Mouse (Mus musculus) left cerebral cortex, postnatal 14 days (tissue): ENCODE data around the gene Syde1. TPM values are rescaled to one million over a fixed set of nuclear protein-coding genes. Genes with fewer than 3 reads are reported as not detected.
A peak's percentile ranks its signal among the peaks of the same experiment; 100 is the strongest.

Experiments
- DNase-seq, 2 experiments: peaks; one replicate each; pipeline ENCODE4 v3.0.0; 2021 to 2022; ENCODE audit warnings: low spot score in 2 of 2, mixed read lengths in 1 of 2
- intact Hi-C: fragments of 180-260 bp; cut with DNase I; formaldehyde crosslinking; loops from one replicate; pipeline ENCODE4 v1.15.1; 2025
- total RNA-seq, 2 experiments: library from RNA; stranded (reverse); gene quantifications; 2 replicates each; pipeline ENCODE4 v1.2.3; 2021

The Syde1 gene
- total RNA-seq, 2 experiments from 2014 or later: 3.6 to 5.1 TPM

DNA sequence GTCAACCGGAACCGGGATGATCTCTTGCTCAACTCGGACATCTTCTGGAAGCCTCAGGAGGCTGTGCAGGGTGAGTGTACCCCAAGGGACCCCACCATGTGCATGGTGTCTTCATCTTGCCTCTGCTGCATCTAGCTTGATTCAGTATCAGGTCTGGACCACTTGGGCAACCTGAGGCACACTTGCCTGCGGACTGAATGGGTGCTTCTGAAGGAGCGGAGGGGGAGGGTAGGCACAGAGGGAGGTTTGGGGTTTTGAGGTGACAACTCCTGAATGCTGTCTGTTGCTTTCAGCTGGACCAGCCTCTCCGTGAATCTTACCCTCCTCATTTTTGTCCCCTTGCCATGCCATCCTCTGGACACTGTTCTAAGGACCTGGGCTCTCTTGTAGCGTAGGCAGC is 10.6 kb downstream of the Syde1 start:
- DNase-seq: no peak
- intact Hi-C loops: no loop called here

DNA sequence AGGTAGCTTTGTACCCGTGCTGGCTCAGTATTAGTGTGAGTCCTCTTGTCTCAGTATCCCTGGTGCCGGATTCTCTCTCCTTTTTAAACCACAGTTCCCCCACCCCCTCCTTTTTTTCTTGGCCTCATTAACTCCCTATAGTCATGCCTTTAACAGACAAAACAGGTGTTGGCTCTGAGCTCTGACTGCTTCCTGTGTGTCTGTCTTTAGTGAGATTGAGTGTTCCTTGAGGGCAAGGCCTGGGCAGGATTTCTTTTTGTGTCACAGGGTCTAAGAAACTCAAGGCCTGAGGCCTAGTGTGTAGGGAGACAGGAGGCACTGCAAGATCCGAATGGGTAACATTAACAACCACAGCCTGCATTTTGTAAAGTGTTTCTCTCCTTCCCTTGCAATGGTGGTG is 13.6 kb downstream of the Syde1 start:
- intact Hi-C loops: no loop called here

DNA sequence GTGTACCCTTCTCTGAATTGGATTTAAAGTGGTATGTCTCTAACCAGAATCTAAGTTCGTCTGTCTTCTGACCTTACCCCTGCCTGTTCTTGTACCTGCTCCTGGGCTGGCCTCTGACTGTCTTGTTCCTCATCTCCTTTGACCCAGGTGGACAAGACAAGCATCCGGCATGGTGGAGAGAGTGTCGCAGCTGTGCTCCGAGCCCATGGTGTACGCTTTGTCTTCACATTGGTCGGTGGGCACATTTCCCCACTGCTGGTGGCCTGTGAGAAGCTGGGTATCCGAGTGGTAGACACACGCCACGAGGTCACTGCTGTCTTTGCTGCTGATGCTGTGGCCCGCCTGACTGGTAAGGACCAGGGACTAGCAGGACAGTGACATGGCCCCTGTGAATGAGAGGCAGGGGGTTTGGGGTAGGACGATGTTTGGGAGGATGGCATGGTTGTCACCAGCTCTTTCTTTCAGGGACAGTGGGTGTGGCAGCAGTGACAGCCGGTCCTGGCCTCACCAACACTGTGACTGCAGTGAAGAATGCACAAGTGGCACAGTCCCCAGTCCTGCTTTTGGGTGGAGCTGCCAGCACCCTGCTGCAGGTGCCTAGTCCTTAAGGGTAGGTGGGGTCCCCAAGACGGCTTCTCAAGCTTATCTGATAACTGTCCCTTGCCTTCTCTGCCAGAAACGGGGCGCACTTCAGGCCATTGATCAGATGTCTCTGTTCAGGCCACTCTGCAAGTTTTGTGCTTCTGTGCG is 15.2 kb downstream of the Syde1 start:
- intact Hi-C loops: no loop called here
- DNase-seq: no peak

More for the DNA sequence above, 13.6 kb downstream of the Syde1 start:
- DNase-seq: no peak

DNA sequence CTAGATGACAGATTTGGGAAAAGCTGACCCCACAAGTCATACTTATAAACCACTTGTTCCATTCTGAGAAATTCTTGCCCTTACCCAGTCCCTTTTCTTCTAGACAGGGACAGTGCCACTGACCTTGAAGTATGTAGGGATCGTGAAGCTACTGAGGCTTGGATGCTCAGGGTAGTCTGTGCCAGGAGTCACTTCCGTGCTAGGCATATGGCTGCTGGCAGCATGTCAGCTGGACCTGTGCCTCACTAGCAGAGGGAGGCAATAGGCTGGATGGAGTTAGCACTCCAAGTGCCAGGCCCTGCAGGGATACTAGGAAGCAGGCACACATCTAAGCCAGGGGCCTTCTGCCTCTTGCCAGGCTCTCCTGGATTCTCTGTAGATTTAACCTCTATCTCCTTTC is 16.1 kb downstream of the Syde1 start:
- DNase-seq: peak; percentile 17 to 26
- intact Hi-C loops: no loop called here

DNA sequence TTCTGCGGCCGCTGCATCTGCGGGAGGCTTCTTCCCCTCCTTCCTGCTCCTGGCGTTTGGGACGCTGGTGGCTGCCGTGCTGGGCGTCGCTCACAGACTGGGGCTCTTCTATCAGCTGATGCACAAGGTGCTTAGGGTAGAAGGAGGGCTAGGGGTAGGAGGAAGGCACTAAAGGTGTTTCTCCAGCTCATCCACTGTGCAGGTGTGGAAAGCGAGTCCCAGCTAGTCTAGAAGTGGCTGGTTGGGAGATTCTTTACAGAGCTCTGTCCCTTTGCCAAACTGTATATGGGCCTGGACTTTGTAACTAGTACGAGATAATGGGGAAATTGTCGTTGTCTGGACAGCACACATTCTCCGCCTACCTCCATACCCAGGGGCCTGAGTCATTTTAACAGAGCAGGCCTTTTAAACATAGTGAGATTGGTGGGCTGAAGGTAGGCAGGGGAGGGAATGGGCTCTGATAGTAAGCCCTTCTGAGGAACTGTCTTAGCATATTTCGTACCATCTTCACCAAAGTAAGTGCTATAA is 16.6 kb downstream of the Syde1 start:
- intact Hi-C loops: no loop called here
- no peak for DNase-seq

DNA sequence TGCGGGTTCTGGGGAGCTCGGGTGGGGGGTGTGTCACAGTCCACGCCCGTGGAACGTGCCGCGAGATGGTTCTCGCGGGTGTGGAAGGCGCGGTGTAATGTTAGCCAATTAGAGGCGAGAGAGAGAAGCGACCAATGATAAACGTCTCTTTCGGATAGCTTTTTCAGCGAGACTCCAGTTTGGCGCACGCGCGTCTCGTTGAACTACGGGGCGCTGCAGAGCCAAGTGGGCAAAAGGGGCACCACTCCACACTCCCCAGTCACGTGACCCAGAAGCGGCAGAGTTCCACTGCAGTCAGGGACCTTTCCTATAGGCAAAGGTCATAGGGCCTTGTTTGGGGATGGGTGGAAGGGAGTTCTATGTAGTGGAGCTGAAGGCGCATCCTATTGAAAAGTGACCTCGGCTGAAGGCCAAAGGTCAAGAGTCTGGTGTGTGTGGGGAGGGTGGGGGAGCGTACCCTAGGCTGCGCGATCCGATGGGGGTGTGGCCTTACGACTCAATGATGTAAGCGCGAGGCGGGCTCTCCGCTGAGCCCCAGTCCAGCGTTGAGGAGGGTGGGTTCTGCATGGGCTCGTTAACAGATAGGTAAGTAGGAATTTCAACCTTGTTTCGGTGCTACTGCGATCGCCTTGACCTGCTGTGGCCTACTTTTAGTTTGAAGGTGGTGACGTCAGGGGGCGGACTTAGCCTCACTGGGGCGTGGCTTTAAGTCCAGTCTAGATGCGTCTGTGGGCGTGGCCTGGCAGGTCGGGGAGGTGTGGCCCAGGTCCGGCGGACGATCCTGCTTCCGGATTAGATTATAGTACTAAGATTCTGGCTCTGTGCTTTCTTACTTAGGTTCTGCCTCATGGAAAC is 17.3 kb downstream of the Syde1 start, which contains the start of gene Ilvbl:
Gene Ilvbl (plus strand): TSS at position 97 of the 855 bp plus-strand sequence.
- intact Hi-C loops: loop anchor here (5.0 kb wide), 1 partner anchor 107 kb away; no protein-coding TSS in a partner anchor
- DNase-seq: peak; percentile 94 to 95

DNA sequence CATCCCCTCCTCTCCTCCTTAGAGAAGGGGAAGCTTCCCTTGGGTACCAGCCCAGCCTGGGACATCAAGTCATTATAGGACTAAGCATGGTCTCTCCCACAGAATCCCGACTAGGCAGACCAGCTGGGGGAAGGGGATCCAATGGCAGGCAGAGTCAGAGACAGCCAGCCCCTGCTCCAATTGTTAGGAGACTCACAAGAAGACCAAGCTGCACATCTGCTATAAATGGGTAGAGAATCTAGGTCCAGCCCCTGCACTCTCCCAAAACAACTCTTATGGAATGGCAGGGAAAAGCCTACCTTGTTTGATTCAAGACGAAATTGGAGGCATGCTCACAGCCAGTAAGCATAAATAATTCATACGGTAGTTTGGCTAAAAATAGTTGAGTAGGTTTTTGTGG is 18.5 kb downstream of the Syde1 start:
- intact Hi-C loops: loop anchor here (5.0 kb wide), 1 partner anchor 106 kb away; no protein-coding TSS in a partner anchor
- DNase-seq: peak in 1 of 2 experiments; percentile 20

DNA sequence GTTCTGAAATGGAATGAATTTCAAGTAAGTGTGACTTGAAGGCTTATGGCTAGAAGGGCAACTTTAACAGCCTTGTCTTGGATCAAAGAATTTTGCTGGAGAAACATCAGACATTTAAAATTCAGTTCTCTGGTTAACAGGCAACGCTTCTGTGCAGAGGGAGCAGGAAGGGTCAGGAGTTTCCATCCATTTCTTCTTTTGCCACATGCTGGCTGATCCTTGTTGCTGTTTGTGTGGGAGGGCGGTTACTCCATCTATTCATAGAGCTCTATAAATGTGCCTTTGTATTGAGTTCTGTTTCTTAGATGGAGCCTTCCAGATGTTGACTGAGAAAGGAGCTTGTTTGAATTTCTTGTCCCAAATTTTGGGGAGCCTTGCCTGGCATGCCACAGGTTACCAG is 20.9 kb downstream of the Syde1 start:
- DNase-seq: no peak
- intact Hi-C loops: loop anchor here (5.0 kb wide), 1 partner anchor 104 kb away; no protein-coding TSS in a partner anchor

DNA sequence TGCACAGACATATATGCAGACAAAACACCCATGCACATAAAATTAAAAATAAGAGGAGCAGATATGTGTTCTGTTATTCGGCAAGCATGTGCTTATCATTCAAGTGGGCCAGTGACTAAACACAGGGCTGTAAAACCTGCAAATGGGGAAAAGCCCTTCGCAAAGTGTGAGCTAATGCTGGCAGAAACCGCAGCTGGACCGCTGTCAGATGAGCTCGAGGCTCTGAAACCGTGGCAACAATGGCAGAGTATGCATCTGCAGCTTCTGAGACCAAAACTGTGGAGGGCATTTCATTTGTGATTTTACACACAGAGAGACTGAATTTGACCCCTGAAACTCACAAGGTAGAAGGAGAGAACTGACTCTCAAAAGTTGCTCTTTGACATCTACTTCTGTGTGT is 21.3 kb downstream of the Syde1 start:
- intact Hi-C loops: loop anchor here (5.0 kb wide), 1 partner anchor 103 kb away; no protein-coding TSS in a partner anchor
- no peak for DNase-seq

DNA sequence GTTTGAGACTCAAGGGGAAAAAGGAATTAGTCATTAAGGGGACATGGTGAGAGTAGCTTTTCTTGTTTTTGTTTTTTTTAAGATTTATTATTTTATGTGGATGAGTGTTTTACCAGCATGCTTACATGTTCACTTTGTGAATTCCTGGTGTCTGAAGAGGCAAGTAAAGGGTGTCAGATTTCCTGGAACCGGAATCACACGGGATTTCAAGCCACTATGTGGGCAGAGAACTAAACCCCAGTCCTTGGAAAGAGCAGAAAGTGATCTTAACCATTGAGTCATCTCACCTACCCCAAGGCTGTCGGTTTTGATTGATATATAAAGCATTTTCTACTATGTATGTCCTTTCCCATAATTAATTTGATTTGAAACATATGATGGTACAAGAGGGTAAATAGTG is 22.1 kb downstream of the Syde1 start:
- DNase-seq: no peak
- intact Hi-C loops: loop anchor here (5.0 kb wide), 1 partner anchor 102 kb away; no protein-coding TSS in a partner anchor

DNA sequence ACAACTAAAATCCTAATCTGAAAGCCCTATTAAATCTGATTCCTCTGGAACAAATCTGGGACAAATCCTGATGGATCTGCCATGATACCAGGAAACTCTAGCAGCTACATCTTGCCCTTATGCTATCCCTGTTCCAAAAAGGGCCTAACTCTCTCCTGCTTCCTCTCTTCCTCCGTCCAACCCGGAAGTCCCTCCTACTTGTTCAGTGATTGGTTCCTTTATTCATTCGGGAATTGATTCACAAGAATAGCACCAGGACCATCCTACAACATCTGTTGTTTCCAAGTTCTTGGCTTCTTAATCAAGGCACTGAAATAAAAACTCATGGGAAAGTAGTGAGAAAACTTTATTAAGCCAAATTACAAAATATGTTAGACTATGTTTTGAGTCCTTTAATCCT is 22.6 kb downstream of the Syde1 start:
- no peak for DNase-seq
- intact Hi-C loops: no loop called here

DNA sequence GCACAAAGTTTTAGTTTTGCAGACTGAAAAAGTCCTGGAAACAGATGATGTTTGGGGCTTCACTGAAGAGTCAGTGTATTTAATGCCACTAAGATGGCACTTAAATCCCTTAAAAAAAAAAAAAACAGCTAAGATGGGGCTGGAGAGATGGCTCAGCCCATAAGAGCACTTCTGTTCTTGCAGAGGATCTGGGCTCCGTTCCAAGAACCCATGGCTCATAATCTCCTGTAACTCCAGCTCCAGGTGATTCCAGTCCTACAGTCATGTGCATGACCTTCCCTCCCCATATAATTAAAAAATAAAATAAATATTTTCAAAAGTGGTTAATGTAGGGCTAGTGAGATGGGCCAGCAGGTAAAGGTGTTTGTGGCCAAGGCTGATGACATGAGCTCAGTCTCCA is 26.7 kb downstream of the Syde1 start:
- no peak for DNase-seq
- intact Hi-C loops: no loop called here

DNA sequence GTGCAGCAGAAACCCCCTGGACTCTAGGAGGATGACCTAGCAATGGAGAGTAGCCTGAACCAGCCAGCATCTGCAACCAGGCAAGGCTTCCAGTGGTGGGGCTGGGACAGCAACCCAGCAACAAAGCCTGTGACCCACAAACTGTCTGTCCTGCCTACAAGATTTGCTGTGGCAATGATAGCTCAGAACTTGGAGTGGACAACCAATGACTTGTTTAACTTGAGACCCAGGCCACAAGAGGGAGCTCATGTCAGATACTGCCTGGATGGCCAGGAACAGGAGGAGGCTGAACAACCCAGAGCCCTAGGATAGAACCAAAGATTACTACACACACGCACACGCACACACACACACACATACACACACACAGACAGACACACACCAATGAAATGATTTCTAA is 50.8 kb downstream of the Syde1 start:
- DNase-seq: peak; percentile 4
- intact Hi-C loops: loop anchor here (10.0 kb wide), 1 partner anchor 64 kb away; no protein-coding TSS in a partner anchor

Other genes starting within 250 kb of the Syde1 start
- 100 to 1,000 TPM; 290 to 296 TPM for gene Agpat3, start 239.5 kb downstream of the Syde1 start, total RNA-seq
- 100 to 1,000 TPM; 355 to 365 TPM for gene Rrp1, start 178.9 kb downstream of the Syde1 start, total RNA-seq
- gene Cstb, start 166.3 kb downstream of the Syde1 start, total RNA-seq: 10 to 100 TPM; 35.9 to 39.2 TPM
- gene Pdxk, start 127.0 kb downstream of the Syde1 start, total RNA-seq: 10 to 100 TPM; 92.2 to 92.3 TPM
- gene Olfr1358, start 74.5 kb downstream of the Syde1 start, total RNA-seq: not detected
- gene Ilvbl, start 17.6 kb downstream of the Syde1 start, total RNA-seq: 10 to 100 TPM; 18.2 to 27.4 TPM
- gene Olfr1357, start 26.1 kb upstream of the Syde1 start, total RNA-seq: not detected
- gene Casp14, start 126.3 kb upstream of the Syde1 start, total RNA-seq: not detected
- gene Ccdc105, start 161.1 kb upstream of the Syde1 start, total RNA-seq: under 1 TPM; 0.46 to 0.51 TPM
- 10 to 100 TPM; 13.2 to 13.4 TPM for gene Slc1a6, start 188.5 kb upstream of the Syde1 start, total RNA-seq